Mouse (Mus musculus): ENCODE data around the gene Tmem185b. TPM values are rescaled to one million over a fixed set of nuclear protein-coding genes. Genes with fewer than 3 reads are reported as not detected.
A peak's percentile ranks its signal among the peaks of the same experiment; 100 is the strongest.

Tmem185b gene
- polyA plus RNA-seq, 1 experiment from 2014 or later = 32.6 TPM

- no peak overlapping the region for H3K4me3 ChIP-seq
- no peaks in the 10 kb centered on the region for H3K9me3 ChIP-seq
- 50% methylated on average over 1 of the region's 1 CpGs for WGBS
- peak overlapping the region; percentile 41; the same call in 1 of the 2 replicates for H3K4me2 ChIP-seq
- H3K27me3 ChIP-seq = no peaks in the 10 kb centered on the region
- H3K27ac ChIP-seq = peak overlapping the region; percentile 72
- no peaks in the 10 kb centered on the region for H3K36me3 ChIP-seq
- H3K9ac ChIP-seq = 0 out of 2 replicates have a peak overlapping the region, but pooled peaks have one; percentile 26
- peaks cover 63% of the 10 kb centered on the region for H3K4me1 ChIP-seq
- 0 out of 2 replicates have a peak, but pooled peaks have one; percentile 1 for ATAC-seq (ENCODE audit: borderline replicate concordance, extremely low read depth, low FRiP score, low TSS enrichment)
These were observed 33.5 kb upstream of the Tmem185b start for GRCm38 (mm10) chr1:119492505-119492904.

- Histone ChIP-seq H3K36me3 (no peaks in the 10 kb centered on the region; the same call in 1 of the 2 replicates), H3K4me2 (no peak overlapping the region), H3K4me3 (no peak overlapping the region), H3K9ac (no peak overlapping the region), H3K9me3 (no peaks in the 10 kb centered on the region), H3K27me3 (no peaks in the 10 kb centered on the region), H3K27ac (0 out of 2 replicates have a peak overlapping the region, but pooled peaks have one; percentile 8), H3K4me1 (peaks cover 65% of the 10 kb centered on the region)
- WGBS = 59% methylated on average over 2 of the region's 2 CpGs
- peak; percentile 39; the same call in 1 of the 2 replicates for ATAC-seq (ENCODE audit: borderline replicate concordance, extremely low read depth, low FRiP score, low TSS enrichment)
These were observed 31.8 kb upstream of the Tmem185b start for GRCm38 (mm10) chr1:119494024-119494711.

GRCm38 (mm10) chr1:119494712-119495395 lies 31.1 kb upstream of the Tmem185b start:
- Histone ChIP-seq H3K36me3 (no peaks in the 10 kb centered on the region; the same call in 1 of the 2 replicates), H3K4me3 (no peak overlapping the region), H3K4me1 (peaks cover 60% of the 10 kb centered on the region), H3K9ac (no peak overlapping the region), H3K27ac (no peak overlapping the region), H3K27me3 (no peaks in the 10 kb centered on the region), H3K4me2 (no peak overlapping the region), H3K9me3 (no peaks in the 10 kb centered on the region)
- WGBS = 91% methylated on average over 9 of the region's 9 CpGs
- no peak for ATAC-seq (ENCODE audit: borderline replicate concordance, extremely low read depth, low FRiP score, low TSS enrichment)

GRCm38 (mm10) chr1:119495396-119495775 lies 30.6 kb upstream of the Tmem185b start:
- no peak overlapping the region for H3K27ac ChIP-seq
- H3K9ac ChIP-seq = no peak overlapping the region
- no peak overlapping the region for H3K4me2 ChIP-seq
- no peak for ATAC-seq (ENCODE audit: borderline replicate concordance, extremely low read depth, low FRiP score, low TSS enrichment)
- H3K36me3 ChIP-seq = no peaks in the 10 kb centered on the region; the same call in 1 of the 2 replicates
- H3K4me3 ChIP-seq = no peak overlapping the region
- 91% methylated on average over 6 of the region's 6 CpGs for WGBS
- no peaks in the 10 kb centered on the region for H3K9me3 ChIP-seq
- H3K4me1 ChIP-seq = peaks cover 59% of the 10 kb centered on the region
- no peaks in the 10 kb centered on the region for H3K27me3 ChIP-seq

GRCm38 (mm10) chr1:119497346-119498004 lies 28.5 kb upstream of the Tmem185b start:
- Histone ChIP-seq H3K9ac (no peak overlapping the region), H3K36me3 (peaks cover 15% of the 10 kb centered on the region; the same call in 1 of the 2 replicates), H3K4me2 (no peak overlapping the region), H3K27me3 (no peaks in the 10 kb centered on the region), H3K4me3 (no peak overlapping the region), H3K27ac (no peak overlapping the region), H3K4me1 (peaks cover 51% of the 10 kb centered on the region), H3K9me3 (no peaks in the 10 kb centered on the region)
- 78% methylated on average over 5 of the region's 5 CpGs for WGBS
- ATAC-seq (ENCODE audit: borderline replicate concordance, extremely low read depth, low FRiP score, low TSS enrichment) = no peak

GRCm38 (mm10) chr1:119498536-119499231 lies 27.3 kb upstream of the Tmem185b start:
- H3K4me3 ChIP-seq = no peak overlapping the region
- 0 out of 2 replicates have a peak overlapping the region, but pooled peaks have one; percentile 12 for H3K27ac ChIP-seq
- H3K27me3 ChIP-seq = no peaks in the 10 kb centered on the region
- no peak overlapping the region for H3K4me2 ChIP-seq
- H3K9me3 ChIP-seq = no peaks in the 10 kb centered on the region
- peaks cover 15% of the 10 kb centered on the region; the same call in 1 of the 2 replicates for H3K36me3 ChIP-seq
- peaks cover 48% of the 10 kb centered on the region for H3K4me1 ChIP-seq
- H3K9ac ChIP-seq = no peak overlapping the region
- no peak for ATAC-seq (ENCODE audit: borderline replicate concordance, extremely low read depth, low FRiP score, low TSS enrichment)
- WGBS = 70% methylated on average over 9 of the region's 9 CpGs

- ATAC-seq (ENCODE audit: borderline replicate concordance, extremely low read depth, low FRiP score, low TSS enrichment) = no peak
These were observed 26.5 kb upstream of the Tmem185b start for GRCm38 (mm10) chr1:119499456-119499855.

GRCm38 (mm10) chr1:119501881-119502280 lies 24.1 kb upstream of the Tmem185b start:
- H3K4me3 ChIP-seq = no peak overlapping the region
- H3K27ac ChIP-seq = no peak overlapping the region
- H3K4me2 ChIP-seq = peak overlapping the region; percentile 58; the same call in 1 of the 2 replicates

More at GRCm38 (mm10) chr1:119499456-119499855, 26.5 kb upstream of the Tmem185b start:
- Histone ChIP-seq H3K9me3 (no peaks in the 10 kb centered on the region), H3K27me3 (no peaks in the 10 kb centered on the region), H3K9ac (no peak overlapping the region), H3K4me3 (no peak overlapping the region), H3K27ac (no peak overlapping the region), H3K4me1 (peaks cover 43% of the 10 kb centered on the region), H3K36me3 (peaks cover 15% of the 10 kb centered on the region; the same call in 1 of the 2 replicates), H3K4me2 (no peak overlapping the region)
- 91% methylated on average over 10 of the region's 10 CpGs for WGBS

GRCm38 (mm10) chr1:119502729-119503128 lies 23.2 kb upstream of the Tmem185b start:
- Histone ChIP-seq H3K27ac (0 out of 2 replicates have a peak overlapping the region, but pooled peaks have one; percentile 85), H3K27me3 (no peaks in the 10 kb centered on the region), H3K4me2 (peak overlapping the region; percentile 58), H3K4me3 (peak overlapping the region; percentile 73), H3K9ac (peak overlapping the region; percentile 76), H3K9me3 (no peaks in the 10 kb centered on the region), H3K36me3 (peaks cover 15% of the 10 kb centered on the region; the same call in 1 of the 2 replicates), H3K4me1 (peaks cover 52% of the 10 kb centered on the region)
- ATAC-seq (ENCODE audit: borderline replicate concordance, extremely low read depth, low FRiP score, low TSS enrichment) = no peak
- WGBS = 89% methylated on average over 11 of the region's 11 CpGs

More at GRCm38 (mm10) chr1:119501881-119502280, 24.1 kb upstream of the Tmem185b start:
- Histone ChIP-seq H3K9ac (no peak overlapping the region), H3K27me3 (no peaks in the 10 kb centered on the region), H3K36me3 (peaks cover 15% of the 10 kb centered on the region; the same call in 1 of the 2 replicates), H3K4me1 (peaks cover 57% of the 10 kb centered on the region), H3K9me3 (no peaks in the 10 kb centered on the region)
- whole genome bisulfite sequencing = 56% methylated on average over 8 of the region's 8 CpGs
- no peak for ATAC-seq (ENCODE audit: borderline replicate concordance, extremely low read depth, low FRiP score, low TSS enrichment)

GRCm38 (mm10) chr1:119503181-119503580 lies 22.8 kb upstream of the Tmem185b start:
- no peaks in the 10 kb centered on the region for H3K9me3 ChIP-seq
- H3K4me1 ChIP-seq = peaks cover 54% of the 10 kb centered on the region
- no peaks in the 10 kb centered on the region for H3K27me3 ChIP-seq
- H3K27ac ChIP-seq = peak overlapping the region; percentile 85; the same call in 1 of the 2 replicates
- peak overlapping the region; percentile 76 for H3K9ac ChIP-seq
- no peak for ATAC-seq (ENCODE audit: borderline replicate concordance, extremely low read depth, low FRiP score, low TSS enrichment)
- WGBS = 40% methylated on average over 3 of the region's 3 CpGs
- H3K4me2 ChIP-seq = peak overlapping the region; percentile 58
- peak overlapping the region; percentile 73 for H3K4me3 ChIP-seq
- H3K36me3 ChIP-seq = peaks cover 15% of the 10 kb centered on the region; the same call in 1 of the 2 replicates

GRCm38 (mm10) chr1:119503808-119504207 lies 22.2 kb upstream of the Tmem185b start:
- H3K27ac ChIP-seq = peak overlapping the region; percentile 85
- H3K4me3 ChIP-seq = peak overlapping the region; percentile 73
- no peaks in the 10 kb centered on the region for H3K9me3 ChIP-seq
- no peaks in the 10 kb centered on the region for H3K27me3 ChIP-seq
- WGBS = 10% methylated on average over 5 of the region's 5 CpGs
- peaks cover 15% of the 10 kb centered on the region; the same call in 1 of the 2 replicates for H3K36me3 ChIP-seq
- H3K9ac ChIP-seq = peak overlapping the region; percentile 76
- H3K4me2 ChIP-seq = peak overlapping the region; percentile 58
- ATAC-seq (ENCODE audit: borderline replicate concordance, extremely low read depth, low FRiP score, low TSS enrichment) = no peak
- peaks cover 53% of the 10 kb centered on the region for H3K4me1 ChIP-seq
